Mouse (Mus musculus) heart, embryonic 16.5 days (tissue): ENCODE measurements around the gene Gm26602. TPM values are rescaled to one million over a fixed set of nuclear protein-coding genes. Genes with fewer than 3 reads are reported as not detected.
A peak's percentile ranks its signal among the peaks of the same experiment; 100 is the strongest.

Source experiments
- ATAC-seq: fragments of 200-750 bp; cut with Nextera tagmentation; replicated peaks from 2 replicates; pipeline ENCODE4 v1.8.0; 2017; ENCODE audit warnings: moderate number of reproducible peaks; ENCODE audit not compliant: insufficient read depth, low FRiP score; ENCODE audit errors: extremely low read depth
- H3K27ac ChIP-seq: fragments of 300-500 bp; sonication (generic); 2 replicates; pipeline ENCODE4 v1.5.1; 2014; ENCODE audit warnings: mild to moderate bottlenecking, low read length, control low read depth, moderate library complexity
- H3K27me3 ChIP-seq: fragments of 300-500 bp; sonication (generic); 2 replicates; pipeline ENCODE4 v1.6.1; 2014; ENCODE audit warnings: low read length, mixed read lengths; ENCODE audit not compliant: control insufficient read depth, insufficient read depth
- H3K36me3 ChIP-seq: fragments of 300-500 bp; sonication (generic); 2 replicates; pipeline ENCODE4 v1.6.1; 2014; ENCODE audit not compliant: control insufficient read depth, insufficient read depth
- H3K4me1 ChIP-seq: fragments of 300-500 bp; sonication (generic); 2 replicates; pipeline ENCODE4 v1.6.1; 2014; ENCODE audit warnings: low read length, mixed read lengths; ENCODE audit not compliant: control insufficient read depth, insufficient read depth
- H3K4me2 ChIP-seq: fragments of 300-500 bp; sonication (generic); 2 replicates; pipeline ENCODE4 v1.6.1; 2014; ENCODE audit warnings: low read depth, mild to moderate bottlenecking, control low read depth, low read length
- H3K4me3 ChIP-seq: fragments of 300-500 bp; sonication (generic); 2 replicates; pipeline ENCODE4 v1.5.1; 2014; ENCODE audit warnings: mild to moderate bottlenecking, control low read depth, low read length
- H3K9ac ChIP-seq: fragments of 300-500 bp; sonication (generic); 2 replicates; pipeline ENCODE4 v1.6.1; 2014; ENCODE audit warnings: low read length, control low read depth
- H3K9me3 ChIP-seq: fragments of 300-500 bp; sonication (generic); replicated peaks from 2 replicates; pipeline ENCODE4 v1.6.1; 2016; ENCODE audit warnings: low read length; ENCODE audit not compliant: control insufficient read depth
- WGBS: fragments of 180-500 bp; shearing (Covaris S2); extraction: QIAGEN DNeasy Blood & Tissue Kit; methylation state at CpG from one replicate; pipeline ENCODE4 v1.1.7; 2014; 5-methylcytosine and 5-hydroxymethylcytosine counted together
- polyA plus RNA-seq: library from polyadenylated mRNA; unstranded; fragments of >200 nt; fragmentation: Nextera tagmentation; extraction: Ambion mirVana; gene quantifications from 2 replicates; pipeline ENCODE4 v1.2.1, GENCODE M21; 2015

The Gm26602 gene
- polyA plus RNA-seq, 1 experiment from 2014 or later = 13.2 TPM

DNA sequence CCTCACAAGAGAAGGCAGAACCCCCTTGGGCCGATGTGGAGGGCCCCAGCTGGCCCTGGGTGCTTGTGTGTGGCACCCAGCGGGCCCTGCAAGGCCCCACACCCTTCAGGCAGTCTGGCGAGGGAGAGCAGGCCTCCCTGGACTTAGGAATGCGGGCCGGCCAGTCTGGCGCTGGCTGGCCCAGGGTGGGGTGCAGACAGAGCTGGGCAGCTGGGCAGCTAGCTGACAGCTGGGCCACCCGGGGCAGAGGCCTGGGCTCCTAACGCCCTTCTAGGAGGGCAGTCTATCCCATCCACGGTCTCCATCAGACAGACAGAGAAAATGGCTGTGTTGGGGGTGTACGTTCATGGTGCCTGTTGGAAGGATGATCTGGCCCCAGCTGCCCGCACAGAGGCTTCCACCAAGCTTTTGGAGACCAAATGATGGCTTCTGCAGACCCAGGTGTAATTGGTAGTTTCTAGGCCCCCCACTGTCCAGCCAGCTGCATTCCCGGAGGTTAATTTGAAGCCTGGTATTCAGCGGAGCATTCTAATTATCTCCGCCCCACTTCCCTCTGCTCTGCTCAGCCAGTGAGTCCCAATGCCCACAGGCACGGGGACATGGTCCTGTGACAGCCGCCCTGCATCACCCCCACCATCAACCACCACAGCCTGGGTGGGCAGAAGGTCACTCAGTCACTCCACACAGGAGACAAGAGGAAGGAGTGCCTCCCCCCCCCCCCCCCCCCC is 35.0 kb downstream of the Gm26602 start:
- no peak for ATAC-seq
- Histone ChIP-seq H3K27me3 (no peaks in the 10 kb centered on the region), H3K36me3 (peaks cover 4% of the 10 kb centered on the region; the same call in 1 of the 2 replicates), H3K4me2 (no peak overlapping the region), H3K9me3 (no peaks in the 10 kb centered on the region), H3K4me3 (no peak overlapping the region), H3K9ac (0 out of 2 replicates have a peak overlapping the region, but pooled peaks have one; percentile 5), H3K27ac (no peak overlapping the region), H3K4me1 (peaks cover 13% of the 10 kb centered on the region)
- WGBS = 40% methylated on average over 16 of the region's 16 CpGs

GRCm38 (mm10) chr10:79946752-79947322 is 36.2 kb downstream of the Gm26602 start:
- Histone ChIP-seq H3K9ac (no peak overlapping the region), H3K9me3 (no peaks in the 10 kb centered on the region), H3K4me2 (no peak overlapping the region; the same call in 1 of the 2 replicates), H3K27me3 (no peaks in the 10 kb centered on the region), H3K27ac (no peak overlapping the region), H3K4me1 (peaks cover 10% of the 10 kb centered on the region; the same call in 1 of the 2 replicates), H3K4me3 (no peak overlapping the region), H3K36me3 (peaks cover 14% of the 10 kb centered on the region)
- 35% methylated on average over 7 of the region's 7 CpGs for WGBS
- ATAC-seq = no peak

DNA sequence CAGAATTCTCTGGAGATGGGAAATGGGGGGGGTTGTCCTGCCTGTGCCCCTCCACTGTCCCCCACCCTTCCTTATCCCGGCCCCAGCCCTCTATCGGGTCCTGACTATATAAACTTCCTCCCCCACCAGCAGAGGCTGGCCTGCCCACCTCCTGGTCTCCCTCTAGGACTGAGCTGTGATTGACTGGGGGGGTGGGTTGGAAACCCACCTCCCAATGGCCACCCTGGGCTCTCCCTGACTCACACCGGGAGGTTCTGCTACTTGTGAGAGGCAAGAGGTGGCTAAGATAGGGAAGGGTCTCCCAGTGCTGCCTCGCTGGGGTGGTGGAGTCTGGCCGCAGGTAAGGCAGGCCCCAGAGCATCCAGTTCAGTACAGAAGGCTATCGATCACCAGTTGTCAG is 36.8 kb downstream of the Gm26602 start:
- Histone ChIP-seq H3K27me3 (no peaks in the 10 kb centered on the region), H3K9ac (no peak overlapping the region), H3K4me3 (no peak overlapping the region), H3K27ac (no peak overlapping the region), H3K4me2 (no peak overlapping the region), H3K4me1 (peaks cover 10% of the 10 kb centered on the region; the same call in 1 of the 2 replicates), H3K36me3 (peaks cover 14% of the 10 kb centered on the region), H3K9me3 (no peaks in the 10 kb centered on the region)
- 76% methylated on average over 6 of the region's 6 CpGs for WGBS
- no peak for ATAC-seq

- no peaks in the 10 kb centered on the region for H3K9me3 ChIP-seq
- H3K4me2 ChIP-seq = no peak overlapping the region
- H3K27ac ChIP-seq = no peak overlapping the region
- H3K9ac ChIP-seq = no peak overlapping the region
- H3K27me3 ChIP-seq = no peaks in the 10 kb centered on the region
- peaks cover 14% of the 10 kb centered on the region for H3K36me3 ChIP-seq
- H3K4me3 ChIP-seq = no peak overlapping the region
- no peak for ATAC-seq
- peaks cover 10% of the 10 kb centered on the region; the same call in 1 of the 2 replicates for H3K4me1 ChIP-seq
- WGBS = 68% methylated on average over 4 of the region's 4 CpGs
Measured at GRCm38 (mm10) chr10:79949873-79950272, 39.2 kb downstream of the Gm26602 start.

- 82% methylated on average over 18 of the region's 18 CpGs for WGBS
- Histone ChIP-seq H3K4me2 (no peak overlapping the region), H3K4me1 (peaks cover 10% of the 10 kb centered on the region; the same call in 1 of the 2 replicates), H3K4me3 (no peak overlapping the region), H3K36me3 (peaks cover 14% of the 10 kb centered on the region), H3K9me3 (no peaks in the 10 kb centered on the region), H3K27me3 (no peaks in the 10 kb centered on the region), H3K9ac (no peak overlapping the region), H3K27ac (no peak overlapping the region)
- ATAC-seq = no peak
Measured at GRCm38 (mm10) chr10:79950661-79951060, 40.0 kb downstream of the Gm26602 start.

DNA sequence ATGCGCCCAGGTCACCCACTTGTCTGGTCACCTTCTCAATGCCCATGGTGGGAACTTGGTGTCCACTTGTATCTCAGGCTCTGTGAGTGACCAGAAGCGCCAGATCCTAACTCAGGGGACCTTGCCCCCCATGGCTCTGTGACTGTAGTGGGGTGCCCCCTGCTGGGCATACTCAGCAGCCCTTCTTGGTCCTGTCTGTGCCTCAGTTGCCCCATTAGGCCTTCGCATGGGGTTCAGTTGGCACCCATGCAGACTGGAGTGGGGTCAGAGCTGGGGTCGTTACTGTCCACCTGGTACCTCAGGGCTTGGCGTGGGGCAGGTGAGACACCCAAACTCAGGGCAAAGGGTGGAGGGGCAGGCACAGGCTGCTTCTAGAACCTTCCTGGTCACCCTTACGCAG is 43.3 kb downstream of the Gm26602 start:
- Histone ChIP-seq H3K27me3 (no peaks in the 10 kb centered on the region), H3K9me3 (no peaks in the 10 kb centered on the region), H3K4me1 (no peaks in the 10 kb centered on the region), H3K4me2 (no peak overlapping the region), H3K27ac (no peak overlapping the region), H3K4me3 (no peak overlapping the region), H3K9ac (no peak overlapping the region), H3K36me3 (peaks cover 14% of the 10 kb centered on the region)
- no peak for ATAC-seq
- WGBS = 84% methylated on average over 6 of the region's 6 CpGs

DNA sequence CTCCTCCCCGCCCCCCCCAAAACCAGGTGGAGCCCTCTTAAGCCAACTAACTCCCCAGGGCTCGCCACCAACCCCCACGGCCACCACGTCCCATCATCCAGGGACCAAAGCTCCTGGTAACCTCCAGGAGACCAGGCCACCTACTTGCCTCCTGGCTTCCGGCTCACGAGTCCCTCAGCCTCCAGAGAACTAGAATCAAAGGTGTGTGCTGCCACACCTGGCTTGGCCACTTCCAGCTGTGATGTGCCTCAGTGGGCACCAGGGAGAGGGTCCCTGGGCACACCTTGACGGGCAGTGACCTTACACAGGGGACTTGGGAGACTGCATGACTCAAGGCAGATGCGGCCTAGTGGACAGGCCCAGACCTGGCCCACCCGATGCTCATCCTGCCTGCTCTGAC is 45.0 kb downstream of the Gm26602 start:
- no peak overlapping the region for H3K9ac ChIP-seq
- WGBS = 67% methylated on average over 9 of the region's 9 CpGs

DNA sequence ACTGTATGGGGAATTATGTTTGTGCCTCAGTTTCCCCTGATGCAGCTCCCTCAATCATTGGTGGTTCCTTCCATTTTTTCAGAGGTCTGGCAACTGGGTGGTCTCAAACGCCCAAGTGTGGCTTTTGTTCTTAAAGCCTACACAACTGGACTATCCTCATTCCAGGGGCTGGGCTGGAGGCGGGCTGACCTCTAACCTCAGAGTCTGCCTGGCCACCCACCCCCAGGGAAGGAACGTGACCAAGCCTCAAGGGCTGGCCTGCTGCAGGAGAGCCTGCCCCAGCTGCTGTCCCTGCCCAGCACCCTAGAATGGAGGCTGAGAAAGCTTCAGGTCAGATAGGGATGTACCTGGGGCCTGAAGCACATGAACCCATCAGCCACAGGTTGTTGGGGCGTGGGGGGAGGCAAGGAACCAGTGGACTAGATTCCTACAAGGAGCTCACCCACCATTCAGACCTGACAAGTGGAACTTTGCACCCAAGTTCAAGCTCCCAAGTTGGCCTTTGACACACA is 46.0 kb downstream of the Gm26602 start:
- Histone ChIP-seq H3K4me1 (peaks cover 8% of the 10 kb centered on the region), H3K9me3 (no peaks in the 10 kb centered on the region), H3K36me3 (peaks cover 7% of the 10 kb centered on the region; the same call in 1 of the 2 replicates), H3K27ac (no peak overlapping the region), H3K4me2 (no peak overlapping the region), H3K4me3 (no peak overlapping the region), H3K9ac (no peak overlapping the region), H3K27me3 (no peaks in the 10 kb centered on the region)
- 39% methylated on average over 4 of the region's 4 CpGs for WGBS
- no peak for ATAC-seq

More for the DNA sequence above, 45.0 kb downstream of the Gm26602 start:
- Histone ChIP-seq H3K36me3 (peaks cover 9% of the 10 kb centered on the region), H3K4me3 (no peak overlapping the region), H3K4me2 (no peak overlapping the region), H3K27ac (no peak overlapping the region), H3K27me3 (no peaks in the 10 kb centered on the region), H3K9me3 (no peaks in the 10 kb centered on the region), H3K4me1 (peaks cover 2% of the 10 kb centered on the region)
- no peak for ATAC-seq
